Mouse (Mus musculus): Measurements from ENCODE around the gene Samd4. TPM values are rescaled to one million over a fixed set of nuclear protein-coding genes. Genes with fewer than 3 reads are reported as not detected.

The Samd4 gene
- polyA plus RNA-seq, 1 experiment from 2014 or later, result 0.50 TPM

- H3K9me3 ChIP-seq (replicated peaks), result no peaks in the 10 kb centered on the region
Measured at GRCm38 (mm10) chr14:47079911-47080310, 197.3 kb downstream of the Samd4 start.

GRCm38 (mm10) chr14:47083311-47083710 is 200.7 kb downstream of the Samd4 start:
- H3K27ac ChIP-seq, result no peak overlapping the region
- H3K36me3 ChIP-seq, result no peaks in the 10 kb centered on the region
- ATAC-seq (ENCODE audit: low read depth), result no peak
- peaks cover 19% of the 10 kb centered on the region for H3K4me1 ChIP-seq (replicated peaks)
- WGBS (ENCODE audit: insufficient replicate concordance), result 60% methylated on average over 9 of the region's 9 CpGs
- H3K4me2 ChIP-seq, result no peak overlapping the region
- no peak overlapping the region for H3K4me3 ChIP-seq (replicated peaks)
- no peaks in the 10 kb centered on the region for H3K9me3 ChIP-seq (replicated peaks)
- H3K27me3 ChIP-seq, result no peaks in the 10 kb centered on the region
- H3K9ac ChIP-seq, result no peak overlapping the region
- DNase-seq, result no peak

More at GRCm38 (mm10) chr14:47079911-47080310, 197.3 kb downstream of the Samd4 start:
- 64% methylated on average over 7 of the region's 7 CpGs for WGBS (ENCODE audit: insufficient replicate concordance)
- no peak for DNase-seq
- Histone ChIP-seq H3K27me3 (no peaks in the 10 kb centered on the region), H3K36me3 (no peaks in the 10 kb centered on the region), H3K4me2 (no peak overlapping the region), H3K27ac (no peak overlapping the region), H3K4me1 (replicated peaks) (no peaks in the 10 kb centered on the region), H3K9ac (no peak overlapping the region), H3K4me3 (replicated peaks) (no peak overlapping the region)
- ATAC-seq (ENCODE audit: low read depth), result no peak

DNA sequence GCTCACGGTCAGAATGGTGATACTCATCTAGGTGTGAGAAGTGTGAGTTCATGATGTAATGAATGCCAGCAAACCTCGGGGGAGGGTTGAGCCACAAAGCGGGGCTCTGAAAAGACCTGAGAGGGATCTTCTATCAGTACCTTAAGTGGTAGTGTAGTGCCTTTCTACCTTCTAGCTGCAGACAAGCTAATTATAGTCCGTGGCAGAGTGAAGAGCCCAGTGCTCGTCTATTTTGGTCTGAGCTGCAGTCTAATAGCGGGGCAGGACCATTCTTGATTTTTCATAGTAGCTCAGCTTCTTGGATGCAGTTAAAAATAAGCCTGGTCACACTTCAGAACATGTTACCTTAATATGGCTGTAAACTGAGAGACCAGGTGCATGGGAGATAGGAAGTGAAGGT is 201.2 kb downstream of the Samd4 start:
- Histone ChIP-seq H3K9me3 (replicated peaks) (no peaks in the 10 kb centered on the region), H3K27me3 (no peaks in the 10 kb centered on the region), H3K27ac (no peak overlapping the region), H3K36me3 (no peaks in the 10 kb centered on the region), H3K4me2 (no peak overlapping the region), H3K4me1 (replicated peaks) (peaks cover 21% of the 10 kb centered on the region), H3K9ac (no peak overlapping the region), H3K4me3 (replicated peaks) (no peak overlapping the region)
- DNase-seq, result no peak
- WGBS (ENCODE audit: insufficient replicate concordance), result 56% methylated on average over 6 of the region's 6 CpGs
- no peak for ATAC-seq (ENCODE audit: low read depth)

DNA sequence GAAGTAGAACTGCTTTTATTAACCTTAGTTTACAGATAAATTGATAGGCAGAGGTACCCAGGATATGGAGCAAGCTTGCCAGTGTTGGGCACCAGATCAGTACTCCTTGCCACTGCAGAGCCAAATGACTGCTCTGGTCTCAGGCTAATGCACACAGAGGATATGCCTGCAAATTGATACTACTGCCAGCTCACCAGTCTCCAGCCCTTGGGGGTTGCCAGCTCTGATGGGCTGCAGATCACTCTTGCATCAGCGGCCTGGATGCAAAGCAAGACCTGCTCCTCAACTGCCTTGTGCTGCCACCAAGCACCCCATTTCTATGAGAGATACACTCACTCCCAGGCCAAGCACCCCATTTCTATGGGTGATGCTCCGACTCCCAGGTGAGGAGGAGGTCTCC is 202.0 kb downstream of the Samd4 start:
- no peak overlapping the region for H3K9ac ChIP-seq
- H3K4me3 ChIP-seq (replicated peaks), result no peak overlapping the region
- no peak overlapping the region for H3K27ac ChIP-seq
- no peaks in the 10 kb centered on the region for H3K36me3 ChIP-seq
- ATAC-seq (ENCODE audit: low read depth) (no peak), DNase-seq (no peak)
- H3K4me1 ChIP-seq (replicated peaks), result peaks cover 21% of the 10 kb centered on the region
- no peak overlapping the region for H3K4me2 ChIP-seq
- no peaks in the 10 kb centered on the region for H3K27me3 ChIP-seq
- WGBS (ENCODE audit: insufficient replicate concordance), result 56% methylated on average over 2 of the region's 2 CpGs
- no peaks in the 10 kb centered on the region for H3K9me3 ChIP-seq (replicated peaks)

- no peak overlapping the region for H3K4me2 ChIP-seq
- ATAC-seq (ENCODE audit: low read depth), result no peak
- no peak overlapping the region for H3K27ac ChIP-seq
- H3K9ac ChIP-seq, result no peak overlapping the region
- 30% methylated on average over 3 of the region's 3 CpGs for WGBS (ENCODE audit: insufficient replicate concordance)
- peaks cover 21% of the 10 kb centered on the region for H3K4me1 ChIP-seq (replicated peaks)
- H3K36me3 ChIP-seq, result no peaks in the 10 kb centered on the region
- no peak for DNase-seq
- no peaks in the 10 kb centered on the region for H3K27me3 ChIP-seq
- H3K9me3 ChIP-seq (replicated peaks), result no peaks in the 10 kb centered on the region
- H3K4me3 ChIP-seq (replicated peaks), result no peak overlapping the region
Measured at GRCm38 (mm10) chr14:47086123-47086522, 203.5 kb downstream of the Samd4 start.

DNA sequence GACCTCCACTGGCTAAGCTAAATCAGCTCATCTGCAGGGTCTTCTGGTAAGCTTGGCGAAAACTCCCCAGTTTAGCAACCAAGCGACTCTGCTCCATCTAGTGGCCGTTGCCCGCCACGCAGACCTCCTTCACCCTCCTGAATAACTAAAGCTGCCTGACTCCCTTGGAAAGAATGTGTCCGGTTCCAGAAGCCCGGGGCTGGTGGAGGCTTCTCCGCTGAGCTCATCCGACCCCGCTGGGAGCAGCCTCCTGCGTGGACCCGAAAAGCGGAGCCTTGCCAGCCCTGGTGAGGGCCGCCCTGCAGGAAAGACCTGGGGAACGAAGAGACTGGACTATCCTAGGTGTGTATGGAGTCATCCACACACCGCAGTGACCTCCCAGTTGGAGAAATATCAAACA is 204.1 kb downstream of the Samd4 start:
- Histone ChIP-seq H3K9ac (peak overlapping the region; percentile 47; the same call in 1 of the 2 replicates), H3K4me3 (replicated peaks) (peak overlapping the region; percentile 32), H3K9me3 (replicated peaks) (no peaks in the 10 kb centered on the region), H3K4me2 (peak overlapping the region; percentile 67), H3K36me3 (no peaks in the 10 kb centered on the region), H3K27me3 (no peaks in the 10 kb centered on the region), H3K4me1 (replicated peaks) (peaks cover 21% of the 10 kb centered on the region), H3K27ac (no peak overlapping the region)
- ATAC-seq (ENCODE audit: low read depth), result peak; percentile 29; the same call in 1 of the 2 replicates
- WGBS (ENCODE audit: insufficient replicate concordance), result 2% methylated on average over 16 of the region's 16 CpGs
- DNase-seq, result peak; percentile 18

DNA sequence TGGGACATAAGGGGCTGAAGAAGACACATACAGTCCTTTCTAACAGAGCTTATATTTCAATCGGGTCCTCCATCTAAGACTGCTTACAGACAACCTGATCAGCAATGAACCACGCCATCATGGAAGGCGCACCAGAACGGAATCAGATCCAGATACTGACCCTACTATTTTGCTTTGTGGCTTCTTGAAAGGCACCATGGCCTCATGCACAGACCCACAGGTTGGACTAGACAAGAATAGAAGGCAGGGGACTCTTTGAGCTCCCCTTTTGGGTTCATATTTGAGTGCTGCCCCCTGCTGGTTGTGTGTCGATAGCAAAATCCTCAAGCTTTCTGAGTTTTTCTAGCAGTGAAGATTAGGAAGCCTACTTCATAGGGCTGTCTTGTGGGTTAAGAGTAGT is 204.5 kb downstream of the Samd4 start:
- Histone ChIP-seq H3K27ac (no peak overlapping the region), H3K36me3 (no peaks in the 10 kb centered on the region), H3K4me3 (replicated peaks) (peak overlapping the region; percentile 32), H3K4me1 (replicated peaks) (peaks cover 21% of the 10 kb centered on the region), H3K9ac (0 out of 2 replicates have a peak overlapping the region, but pooled peaks have one; percentile 47), H3K9me3 (replicated peaks) (no peaks in the 10 kb centered on the region), H3K27me3 (no peaks in the 10 kb centered on the region), H3K4me2 (peak overlapping the region; percentile 67)
- 15% methylated on average over 5 of the region's 5 CpGs for WGBS (ENCODE audit: insufficient replicate concordance)
- ATAC-seq (ENCODE audit: low read depth) (peak; percentile 15; the same call in 1 of the 2 replicates), DNase-seq (peak; percentile 65)

DNA sequence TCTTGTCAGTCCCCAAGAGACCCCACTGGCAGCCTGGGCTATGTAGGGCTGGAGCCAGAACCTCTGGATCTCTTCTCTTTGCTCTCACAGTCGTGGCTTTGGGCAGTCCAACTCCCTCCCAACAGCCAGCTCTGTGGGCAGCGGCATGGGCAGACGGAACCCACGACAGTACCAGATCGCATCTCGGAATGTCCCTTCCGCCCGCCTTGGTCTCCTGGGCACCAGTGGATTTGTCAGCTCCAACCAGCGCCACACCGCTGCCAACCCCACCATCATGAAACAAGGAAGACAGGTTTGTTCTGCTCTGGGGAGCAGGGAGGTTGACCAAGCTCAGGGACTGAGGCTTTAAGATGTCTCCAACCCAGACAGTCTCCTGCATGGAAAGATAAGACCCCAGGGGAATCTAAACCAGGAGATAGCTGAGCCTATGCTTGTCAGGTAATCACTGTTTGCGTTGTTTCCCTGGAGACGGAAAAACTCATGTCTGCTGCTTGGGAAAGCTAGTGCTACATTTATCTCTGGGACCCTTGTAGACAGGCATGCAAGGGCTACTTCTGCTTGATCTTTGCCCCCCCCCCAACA is 205.1 kb downstream of the Samd4 start:
- Histone ChIP-seq H3K9ac (no peak overlapping the region), H3K4me1 (replicated peaks) (peaks cover 21% of the 10 kb centered on the region), H3K36me3 (no peaks in the 10 kb centered on the region), H3K27ac (no peak overlapping the region), H3K4me2 (no peak overlapping the region), H3K9me3 (replicated peaks) (no peaks in the 10 kb centered on the region), H3K4me3 (replicated peaks) (no peak overlapping the region), H3K27me3 (no peaks in the 10 kb centered on the region)
- ATAC-seq (ENCODE audit: low read depth) (no peak), DNase-seq (no peak)
- 71% methylated on average over 12 of the region's 12 CpGs for WGBS (ENCODE audit: insufficient replicate concordance)

DNA sequence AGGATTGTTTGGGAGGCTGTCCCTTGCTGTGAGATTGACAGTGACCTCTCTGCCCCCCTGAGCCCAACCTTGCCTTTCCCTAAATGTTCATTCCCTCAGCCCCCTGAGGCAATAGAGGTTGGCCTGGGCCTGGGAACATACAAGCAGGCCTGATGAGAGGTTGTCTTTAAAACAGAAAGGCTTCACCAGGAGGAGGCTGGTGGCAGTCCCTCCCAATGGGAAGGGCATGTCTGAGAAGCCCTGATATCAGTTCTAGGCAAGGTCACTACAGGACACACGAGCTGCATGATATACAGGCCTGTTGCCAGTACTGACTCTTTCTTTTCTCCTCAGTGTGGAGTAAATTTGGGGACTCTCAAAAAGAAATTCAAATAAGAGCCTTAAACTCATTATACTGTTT is 205.7 kb downstream of the Samd4 start:
- Histone ChIP-seq H3K4me3 (replicated peaks) (no peak overlapping the region), H3K36me3 (no peaks in the 10 kb centered on the region), H3K27ac (no peak overlapping the region), H3K4me1 (replicated peaks) (peaks cover 21% of the 10 kb centered on the region), H3K9me3 (replicated peaks) (no peaks in the 10 kb centered on the region), H3K27me3 (no peaks in the 10 kb centered on the region), H3K4me2 (no peak overlapping the region), H3K9ac (no peak overlapping the region)
- peak; percentile 45; the same call in 1 of the 2 replicates for ATAC-seq (ENCODE audit: low read depth)
- peak; percentile 11 for DNase-seq
- 23% methylated on average over 1 of the region's 1 CpGs for WGBS (ENCODE audit: insufficient replicate concordance)

DNA sequence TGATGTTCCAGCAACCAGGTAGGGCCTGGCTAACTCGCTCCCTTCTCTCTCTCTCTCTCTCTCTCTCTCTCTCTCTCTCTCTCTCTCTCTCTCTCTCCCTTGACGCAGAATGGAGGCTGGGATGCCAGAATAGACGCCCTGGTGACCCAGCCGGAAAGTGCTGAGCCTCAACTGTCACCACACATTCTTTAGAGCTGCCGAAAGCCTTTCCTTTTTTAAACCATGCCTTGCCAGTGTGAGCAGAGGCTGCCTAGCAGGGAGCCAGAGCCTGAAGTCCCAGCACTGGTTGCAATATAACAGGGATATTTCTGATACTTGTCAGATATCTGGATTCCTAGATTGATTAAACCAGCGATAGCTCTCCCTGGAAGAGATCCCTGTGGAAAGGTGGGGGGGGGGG is 206.5 kb downstream of the Samd4 start:
- no peaks in the 10 kb centered on the region for H3K27me3 ChIP-seq
- H3K4me2 ChIP-seq, result no peak overlapping the region
- 62% methylated on average over 6 of the region's 6 CpGs for WGBS (ENCODE audit: insufficient replicate concordance)
- H3K4me3 ChIP-seq (replicated peaks), result no peak overlapping the region
- H3K4me1 ChIP-seq (replicated peaks), result peaks cover 21% of the 10 kb centered on the region
- ATAC-seq (ENCODE audit: low read depth) (no peak), DNase-seq (no peak)
- H3K9ac ChIP-seq, result no peak overlapping the region
- no peaks in the 10 kb centered on the region for H3K9me3 ChIP-seq (replicated peaks)
- H3K27ac ChIP-seq, result no peak overlapping the region
- H3K36me3 ChIP-seq, result no peaks in the 10 kb centered on the region

DNA sequence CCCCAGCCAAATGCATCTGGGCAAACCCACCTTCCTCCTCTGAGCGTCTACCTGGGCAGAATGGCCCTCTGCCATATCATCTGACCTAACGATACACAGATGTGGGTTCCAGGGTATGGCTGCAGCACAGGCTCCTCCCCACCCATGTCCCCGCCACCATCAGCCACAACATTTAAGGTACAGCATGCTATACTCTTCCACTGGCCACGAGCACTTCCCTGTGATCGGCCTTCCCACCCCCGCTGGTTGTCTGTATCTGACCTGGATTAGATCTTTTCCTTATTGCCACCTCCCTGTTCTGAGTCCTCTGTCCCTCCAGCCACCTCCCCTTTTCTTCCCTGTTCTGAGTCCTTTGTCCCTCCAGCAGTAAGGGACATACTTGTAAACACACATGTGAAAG is 209.3 kb downstream of the Samd4 start:
- 71% methylated on average over 6 of the region's 6 CpGs for WGBS (ENCODE audit: insufficient replicate concordance)
- Histone ChIP-seq H3K9ac (no peak overlapping the region), H3K27ac (no peak overlapping the region), H3K27me3 (no peaks in the 10 kb centered on the region), H3K9me3 (replicated peaks) (no peaks in the 10 kb centered on the region), H3K4me2 (no peak overlapping the region), H3K4me3 (replicated peaks) (no peak overlapping the region), H3K4me1 (replicated peaks) (peaks cover 14% of the 10 kb centered on the region), H3K36me3 (no peaks in the 10 kb centered on the region)
- ATAC-seq (ENCODE audit: low read depth), result no peak
- no peak for DNase-seq

DNA sequence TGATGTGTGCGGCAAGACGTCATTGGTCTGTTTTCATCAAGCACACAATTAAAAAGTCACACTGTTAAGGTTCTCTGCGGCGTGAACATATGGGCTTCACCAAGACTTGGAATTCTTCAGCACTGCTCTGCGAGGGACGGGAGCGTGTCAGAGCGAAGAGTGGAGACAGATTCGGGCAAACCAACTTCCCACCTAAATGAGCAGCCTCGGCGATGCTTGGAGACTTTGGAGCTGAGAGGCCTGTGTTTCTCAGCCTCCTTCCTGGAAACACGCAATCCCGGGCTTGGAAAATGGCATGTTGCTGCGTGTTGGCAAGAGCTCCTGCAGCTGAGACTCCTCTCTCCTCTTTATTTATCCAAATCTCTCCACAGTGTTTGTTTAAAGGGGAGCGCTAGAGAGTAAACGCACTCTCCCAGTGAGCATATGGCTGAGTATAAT is 210.7 kb downstream of the Samd4 start:
- H3K27ac ChIP-seq, result no peak overlapping the region
- WGBS (ENCODE audit: insufficient replicate concordance), result 69% methylated on average over 16 of the region's 16 CpGs
- H3K4me2 ChIP-seq, result no peak overlapping the region
- no peak overlapping the region for H3K4me3 ChIP-seq (replicated peaks)
- no peak overlapping the region for H3K9ac ChIP-seq
- peaks cover 1% of the 10 kb centered on the region; the same call in 1 of the 2 replicates for H3K4me1 ChIP-seq (replicated peaks)
- H3K9me3 ChIP-seq (replicated peaks), result no peaks in the 10 kb centered on the region
- no peaks in the 10 kb centered on the region for H3K36me3 ChIP-seq
- no peaks in the 10 kb centered on the region for H3K27me3 ChIP-seq
- DNase-seq, result no peak
- ATAC-seq (ENCODE audit: low read depth), result no peak
